Mouse (Mus musculus) mesoderm, embryonic 11.5 days (tissue): ENCODE measurements around the gene Cfap77.

Experiments
- DNase-seq: peaks from one replicate; pipeline ENCODE4 v3.0.0-alpha.2; 2012; ENCODE audit warnings: low read depth, low spot score

The Cfap77 gene

DNA sequence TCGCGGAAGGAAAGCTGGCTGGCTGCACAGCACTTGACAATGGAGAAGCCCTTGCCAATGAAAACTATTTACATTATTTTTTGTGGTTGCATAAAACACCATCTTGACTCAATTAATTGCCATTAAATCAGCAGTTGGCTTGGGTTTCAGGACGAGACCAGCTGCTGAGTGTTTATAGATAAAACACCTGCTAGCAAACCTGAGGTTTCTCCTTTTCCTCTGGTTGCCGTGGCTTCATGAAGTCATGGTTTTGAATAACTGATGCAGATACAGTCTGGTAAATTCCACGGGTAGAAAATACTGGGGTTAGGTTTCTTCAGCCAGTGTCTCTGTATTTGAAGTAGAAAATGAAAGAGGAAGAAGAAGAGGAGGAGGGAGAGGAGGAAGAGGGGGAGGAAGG lies 2.9 kb downstream of the Cfap77 start:
- no peak for DNase-seq

DNA sequence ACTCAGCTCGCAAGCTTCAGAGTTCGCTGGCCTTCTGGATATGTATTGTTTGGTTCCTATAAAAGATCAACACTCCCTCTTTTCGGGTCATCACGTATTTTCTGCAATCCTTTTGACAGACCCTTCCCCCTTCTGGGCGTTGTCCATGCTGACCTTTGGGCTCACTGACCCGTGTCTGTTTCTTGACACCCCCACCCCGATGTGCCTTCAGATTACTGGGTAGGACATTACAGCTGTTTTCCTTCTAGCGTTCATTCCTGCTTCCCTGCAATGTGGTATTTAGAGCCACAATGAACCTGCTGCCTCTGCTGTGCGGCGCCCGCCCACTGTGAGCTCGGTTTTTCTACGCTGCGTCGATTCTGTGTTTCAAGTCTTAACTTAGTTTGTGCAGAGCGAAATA lies 8.7 kb downstream of the Cfap77 start:
- no peak for DNase-seq

DNA sequence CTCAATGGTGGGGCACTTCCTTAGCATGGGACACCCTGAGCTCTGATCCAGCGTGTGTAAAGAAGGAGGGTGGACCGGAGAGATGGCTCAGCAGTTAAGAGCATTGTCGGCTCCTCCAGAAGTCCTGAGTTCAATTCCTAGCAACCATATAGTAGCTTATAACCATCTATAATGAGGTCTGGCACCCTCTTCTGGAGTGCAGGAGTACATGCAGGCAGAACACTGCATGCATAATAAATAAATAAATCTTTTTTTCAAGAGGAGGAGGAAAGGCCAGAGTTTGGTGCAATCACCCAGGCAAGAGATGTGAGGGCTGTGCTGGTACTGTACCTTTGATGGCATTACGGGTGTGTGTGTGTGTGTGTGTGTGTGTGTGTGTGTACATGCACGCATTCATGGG lies 12.7 kb downstream of the Cfap77 start:
- no peak for DNase-seq

DNA sequence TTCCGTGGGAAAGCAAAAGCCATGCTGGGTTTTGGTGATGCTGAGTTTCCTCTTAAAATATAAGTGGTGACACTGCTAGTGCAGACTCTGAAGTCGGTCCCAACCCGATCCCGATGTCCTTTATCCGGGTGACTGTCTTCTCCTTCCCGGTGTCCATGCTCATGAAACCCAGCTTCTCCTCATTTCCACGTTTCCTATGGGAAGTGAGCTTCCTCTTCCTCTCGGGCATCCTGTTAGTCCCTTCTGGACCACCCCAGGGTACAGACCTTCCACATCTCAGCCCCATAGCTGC lies 13.4 kb downstream of the Cfap77 start:
- no peak for DNase-seq

DNA sequence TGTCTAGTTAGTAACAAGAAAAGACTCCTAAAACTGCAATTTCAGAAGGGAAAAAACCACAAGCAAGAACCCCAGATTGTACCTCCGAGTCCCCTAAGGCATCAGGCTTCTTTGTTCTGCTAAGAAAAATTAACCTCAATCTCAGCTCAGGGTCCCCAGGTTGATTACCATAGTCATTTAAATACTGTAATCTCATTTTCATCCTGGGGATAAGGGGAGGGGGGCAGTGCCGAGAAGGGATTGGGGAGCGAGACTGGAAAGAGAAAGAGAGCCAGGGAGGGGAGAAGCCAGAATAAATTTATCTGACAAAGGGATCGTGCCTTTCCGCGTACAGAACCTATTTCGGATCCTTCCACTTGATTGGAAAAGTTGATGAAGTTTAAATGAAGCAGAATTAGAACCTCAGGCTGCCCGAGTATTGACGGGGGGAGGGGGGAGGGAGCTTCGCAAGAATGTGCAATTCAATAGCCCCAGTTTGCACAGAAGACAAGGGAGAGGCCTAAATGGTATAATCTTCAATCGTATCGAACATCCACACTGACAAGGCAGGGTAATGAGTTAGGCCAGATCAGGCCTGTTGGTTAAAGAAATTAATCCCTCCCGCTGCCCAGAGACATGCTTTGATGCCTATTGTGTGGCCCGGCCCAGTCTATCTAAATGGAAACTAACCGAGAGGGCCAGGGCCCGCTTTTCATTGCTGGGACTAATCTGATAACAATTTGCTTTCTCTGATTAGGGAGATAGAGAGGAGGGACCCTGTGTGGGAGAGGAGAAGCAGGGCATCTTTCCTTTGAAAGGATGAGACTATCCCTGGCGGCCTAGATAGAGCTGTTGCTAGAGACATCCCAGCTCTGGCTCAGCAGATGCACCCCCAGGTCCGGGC lies 14.0 kb downstream of the Cfap77 start:
- DNase-seq: no peak

DNA sequence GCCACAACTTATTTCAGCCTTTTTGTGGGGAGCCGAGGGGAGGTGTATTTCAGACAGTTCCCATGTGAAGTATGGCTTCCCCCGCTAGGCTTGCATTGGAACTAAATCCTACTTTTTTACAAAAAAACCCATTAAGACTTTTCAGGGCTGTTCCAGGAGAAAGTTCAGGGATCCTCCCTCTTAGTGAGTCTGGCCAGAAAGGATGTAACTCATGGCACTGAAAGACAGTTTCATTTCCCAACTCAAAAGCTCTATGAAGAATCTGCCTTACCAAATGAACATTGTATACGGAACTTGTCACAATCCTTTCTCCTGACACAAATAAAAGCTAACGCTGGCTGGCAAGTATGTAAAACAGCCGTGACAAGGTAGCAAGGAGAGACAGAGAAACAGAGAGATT lies 15.1 kb downstream of the Cfap77 start:
- no peak for DNase-seq

DNA sequence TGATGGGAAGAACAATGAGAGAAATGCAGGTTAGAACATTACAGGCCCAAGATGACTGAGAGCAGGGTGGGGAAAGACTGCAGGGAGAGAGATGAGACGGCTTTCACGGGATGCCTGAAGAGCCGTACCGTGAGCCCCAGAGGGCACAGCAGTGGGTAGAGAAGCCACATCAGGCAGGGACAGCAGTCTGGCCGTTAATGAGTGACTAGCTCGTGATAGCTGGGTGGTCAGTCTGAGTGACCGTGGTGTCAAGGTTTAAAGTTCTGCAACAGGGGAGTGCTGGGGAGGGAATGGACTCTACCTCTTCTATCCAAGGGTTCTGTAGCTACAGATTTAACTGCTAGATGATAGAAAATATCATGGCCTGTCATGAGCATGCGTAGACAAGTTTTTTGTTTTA lies 19.2 kb downstream of the Cfap77 start:
- no peak for DNase-seq

DNA sequence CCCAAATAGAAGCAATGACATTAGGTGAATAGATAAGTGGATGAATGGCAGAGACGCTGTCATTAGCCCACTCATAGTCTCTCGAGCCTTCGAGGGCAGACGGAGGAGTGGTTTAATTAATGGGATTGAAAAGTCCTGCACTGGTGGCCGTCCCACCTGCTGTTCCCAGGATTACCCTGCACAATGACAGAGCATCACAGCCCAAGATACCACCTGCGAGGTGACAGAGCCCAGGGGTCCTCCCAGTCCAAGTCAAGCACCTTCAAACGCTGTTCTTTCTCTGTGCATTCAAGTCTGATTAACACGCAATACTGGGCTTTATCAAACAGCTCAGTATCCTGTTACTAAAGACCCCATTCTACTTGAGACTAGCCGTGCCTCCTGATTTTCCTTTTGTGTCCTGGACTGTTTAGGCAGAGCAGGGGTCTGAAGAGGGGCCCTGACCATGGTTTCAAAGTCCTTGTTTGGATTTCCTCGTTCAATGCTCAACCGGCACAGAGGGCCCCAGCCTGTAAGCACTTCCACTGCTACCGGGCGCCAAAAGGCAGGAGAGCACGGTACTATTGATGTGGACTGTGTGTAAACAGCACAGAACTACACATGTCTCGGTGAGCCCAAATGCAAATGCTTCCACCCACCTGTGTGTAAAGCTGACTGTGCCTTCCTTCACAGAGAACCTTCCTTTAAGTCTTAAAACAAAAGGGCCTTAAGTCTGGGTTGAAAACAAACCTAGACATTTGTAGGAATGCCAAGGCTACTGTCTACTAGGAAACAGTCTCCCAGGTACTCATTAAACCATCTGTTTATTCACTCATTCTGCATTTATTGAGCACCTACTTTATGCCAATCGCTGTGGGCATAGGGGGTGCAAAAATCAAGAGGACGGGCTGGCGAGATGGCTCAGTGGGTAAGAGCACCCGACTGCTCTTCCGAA lies 20.1 kb downstream of the Cfap77 start:
- no peak for DNase-seq

DNA sequence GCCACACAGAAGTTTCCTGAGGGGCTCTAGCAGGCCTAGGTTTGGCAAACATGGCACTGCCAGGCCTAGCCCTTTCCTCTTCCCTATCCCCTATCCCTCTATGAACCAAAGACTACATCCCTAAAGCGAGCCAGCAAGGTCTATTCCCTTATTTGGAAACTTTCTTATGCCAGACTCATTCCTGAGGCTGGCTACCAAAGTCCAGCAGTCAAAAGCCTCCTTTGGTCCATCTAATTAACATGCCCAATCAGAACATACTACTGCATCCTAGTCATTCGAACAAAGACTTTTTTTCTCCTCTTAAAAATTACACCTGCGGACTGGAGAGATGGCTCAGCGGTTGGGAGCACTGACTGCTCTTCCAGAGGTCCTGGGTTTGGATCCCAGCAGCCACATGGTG lies 22.9 kb downstream of the Cfap77 start:
- no peak for DNase-seq

DNA sequence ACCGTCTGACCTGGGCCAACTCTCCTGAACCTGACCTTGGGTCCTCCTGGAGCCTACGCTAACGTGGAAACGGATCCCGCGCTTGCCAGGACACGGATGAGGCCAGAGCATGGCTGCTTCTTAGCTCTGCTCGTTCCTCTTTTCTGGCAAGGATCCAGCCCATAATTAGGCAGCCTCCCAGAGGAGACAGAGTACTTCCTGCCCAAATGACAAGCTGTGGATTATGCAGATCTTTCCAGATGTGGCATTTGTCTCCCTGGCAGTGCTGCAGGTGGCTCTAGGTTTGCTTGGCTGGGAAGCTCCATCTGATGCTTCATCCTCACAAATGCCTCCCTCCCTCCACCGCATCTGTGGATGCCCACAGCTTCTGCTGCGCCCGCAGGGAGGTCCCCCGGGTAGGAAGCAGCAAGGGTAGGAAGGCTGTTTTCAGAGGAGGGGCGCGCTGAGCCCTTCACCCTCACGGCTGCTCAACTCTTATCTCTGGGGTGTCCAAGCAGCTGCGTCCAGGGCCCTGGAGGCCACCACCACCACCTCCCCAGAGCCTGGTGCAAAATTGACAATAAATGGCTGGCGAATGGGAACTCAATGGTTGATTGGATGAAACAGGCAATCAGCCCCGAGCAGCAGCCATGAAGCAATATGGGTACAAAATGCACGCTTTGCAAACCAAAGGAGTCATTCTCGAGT lies 24.7 kb downstream of the Cfap77 start:
- no peak for DNase-seq

DNA sequence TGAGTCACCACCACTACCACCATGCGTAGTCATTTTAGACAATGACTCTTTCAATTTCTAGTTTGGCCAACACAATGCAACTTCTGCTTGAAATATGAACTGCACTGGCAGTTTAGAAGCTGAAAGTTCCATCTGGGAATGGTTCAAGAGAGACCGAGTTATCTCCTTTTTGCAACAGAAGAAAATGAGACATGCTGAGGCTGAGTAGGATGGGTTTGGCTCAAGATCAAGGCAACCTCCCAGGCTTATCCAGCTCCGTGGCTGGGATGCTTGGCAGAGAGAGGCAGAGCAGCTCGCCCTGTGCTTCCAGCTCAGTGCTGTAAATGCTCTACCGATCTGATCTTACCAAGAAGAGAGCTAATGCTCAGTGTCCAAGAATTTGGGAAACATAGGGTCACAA lies 29.6 kb downstream of the Cfap77 start:
- no peak for DNase-seq

DNA sequence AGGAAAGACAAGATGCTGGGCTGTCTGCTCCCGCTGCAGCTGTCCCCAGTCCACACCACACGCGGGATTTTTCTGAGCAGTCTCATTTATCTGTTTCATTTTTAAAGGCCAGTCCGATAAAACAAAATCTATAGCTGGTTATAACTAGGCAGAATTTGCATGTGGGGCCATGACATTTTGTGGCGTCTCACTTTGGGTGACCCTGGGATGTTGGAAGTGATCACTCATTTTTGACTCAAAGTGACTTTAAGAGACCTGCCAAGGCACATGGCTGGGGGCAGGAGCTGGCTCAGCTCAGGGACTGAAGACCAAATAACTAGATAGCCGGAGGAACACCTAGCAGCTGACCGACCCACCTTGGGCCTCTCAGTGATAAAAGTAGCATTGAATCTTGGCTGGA lies 31.9 kb downstream of the Cfap77 start:
- DNase-seq: no peak

DNA sequence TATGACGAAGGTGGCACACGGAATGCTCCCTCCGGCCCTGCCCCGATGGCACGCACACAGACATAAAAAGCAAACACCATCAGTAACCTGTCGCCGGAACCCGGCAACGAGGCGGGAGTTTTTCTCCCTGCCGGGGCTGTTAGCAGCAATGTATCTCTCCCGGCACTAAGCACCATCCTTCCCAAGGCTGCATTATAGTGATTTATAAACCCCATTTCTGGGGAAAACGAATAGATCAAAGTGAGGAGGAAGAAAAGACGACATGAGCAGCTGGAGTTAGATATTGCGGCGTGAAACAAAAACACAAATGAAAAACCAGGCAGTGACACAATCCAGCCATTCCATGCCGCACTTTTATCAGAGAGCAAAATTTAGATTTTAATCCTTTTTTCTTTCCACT lies 33.8 kb downstream of the Cfap77 start:
- DNase-seq: peak; percentile 41

DNA sequence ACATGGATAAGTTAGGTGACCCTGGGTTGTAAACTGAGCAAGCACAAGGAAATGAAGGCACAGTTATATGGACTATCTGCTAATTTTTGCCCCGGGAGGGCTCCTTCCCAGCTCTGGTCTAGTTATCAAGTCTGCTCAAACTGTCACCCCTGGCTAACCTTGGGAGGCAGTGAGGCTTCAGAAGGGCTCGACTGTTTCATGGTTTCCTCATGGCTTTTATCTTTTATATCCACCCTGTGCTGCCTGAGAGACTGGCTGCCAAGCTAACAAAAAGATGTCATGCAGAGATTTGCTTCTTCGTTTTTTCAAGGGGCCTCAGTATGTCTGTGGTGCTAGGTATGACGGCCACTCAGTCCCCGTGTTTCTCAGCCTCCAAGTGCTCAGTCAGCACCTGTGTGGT lies 36.2 kb downstream of the Cfap77 start:
- no peak for DNase-seq

DNA sequence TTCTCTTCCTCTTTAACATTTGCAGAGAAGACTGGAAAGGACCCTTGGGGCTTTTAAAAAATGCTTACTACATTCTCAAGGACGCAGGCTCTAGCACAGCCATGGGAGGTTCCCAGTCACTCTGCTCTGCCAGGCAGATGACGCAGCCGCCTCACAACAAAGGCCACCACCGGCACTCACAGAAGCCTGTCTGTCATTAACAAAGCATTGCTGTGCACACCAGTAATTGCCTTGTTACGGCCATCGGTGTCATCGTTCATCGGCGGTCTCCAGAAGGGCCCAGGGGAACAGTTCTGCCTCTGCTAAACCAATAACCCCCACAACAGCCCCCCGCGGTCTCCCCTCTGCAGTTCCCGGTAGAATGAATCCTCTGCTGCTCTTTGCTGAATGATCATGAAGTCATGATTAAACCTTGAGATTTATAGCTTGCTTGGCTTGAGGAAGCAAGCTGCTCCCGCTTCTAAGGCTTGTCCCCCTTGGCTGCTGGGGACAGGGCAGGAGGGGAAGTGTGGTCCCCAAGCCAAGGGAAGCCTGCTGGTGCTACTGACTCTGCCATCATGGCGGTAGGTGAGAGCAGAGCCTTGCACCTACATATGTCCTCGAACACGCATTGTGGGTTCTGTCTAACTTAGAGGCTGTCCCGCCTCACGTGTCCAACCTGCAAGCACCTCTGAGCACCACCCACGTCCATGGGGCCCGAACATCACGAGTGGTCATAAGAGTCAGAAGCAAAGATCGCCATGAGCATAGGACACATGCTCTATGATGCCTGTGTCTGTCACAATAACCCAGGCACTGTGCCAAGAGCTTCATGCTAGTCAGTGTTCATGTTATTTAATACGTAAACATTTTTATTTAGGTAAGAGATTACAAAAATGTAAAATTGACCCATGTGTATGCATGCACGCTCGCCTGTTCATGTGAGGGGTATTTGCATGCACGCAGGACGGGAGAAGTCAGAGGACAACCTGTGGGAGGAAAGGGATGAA lies 38.0 kb downstream of the Cfap77 start:
- peak; percentile 77 for DNase-seq

DNA sequence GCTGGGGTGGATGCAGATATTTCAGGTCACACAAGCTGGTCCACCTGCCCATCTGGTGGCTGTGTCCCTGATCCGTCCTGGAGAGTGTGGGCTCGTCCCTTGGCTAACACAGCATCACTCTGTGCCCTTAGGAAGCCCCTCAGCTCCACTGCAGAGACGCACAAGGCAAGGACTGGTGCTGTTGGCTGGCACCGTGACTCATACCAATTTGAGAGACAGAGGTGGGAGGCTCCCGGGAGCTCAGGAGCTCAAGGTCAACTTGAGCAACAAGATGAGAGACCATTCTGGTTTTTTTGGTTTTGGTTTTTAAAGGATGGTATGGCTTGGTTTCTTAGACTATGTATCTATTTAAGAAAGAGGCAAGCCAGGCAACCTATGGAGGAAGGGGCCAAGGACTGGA lies 42.3 kb downstream of the Cfap77 start:
- no peak for DNase-seq

DNA sequence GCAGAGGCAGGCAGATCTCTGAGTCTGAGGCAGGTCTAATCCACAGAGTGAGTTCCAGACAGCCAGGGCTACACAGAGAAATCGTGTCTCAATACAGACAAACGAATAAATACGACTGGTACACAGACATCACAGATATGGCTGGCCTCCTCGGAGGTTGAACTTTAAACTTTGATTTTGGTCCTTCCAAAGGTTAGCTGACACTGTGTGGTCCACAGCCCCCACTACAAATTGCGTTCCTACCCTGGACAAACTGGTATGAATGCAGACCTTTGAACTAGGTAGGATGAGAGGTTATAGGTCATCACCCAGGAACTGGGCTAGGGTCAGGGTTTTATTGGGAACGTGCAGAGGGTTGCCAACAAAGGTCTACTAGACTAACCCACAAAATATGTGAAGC lies 47.2 kb downstream of the Cfap77 start:
- DNase-seq: no peak

DNA sequence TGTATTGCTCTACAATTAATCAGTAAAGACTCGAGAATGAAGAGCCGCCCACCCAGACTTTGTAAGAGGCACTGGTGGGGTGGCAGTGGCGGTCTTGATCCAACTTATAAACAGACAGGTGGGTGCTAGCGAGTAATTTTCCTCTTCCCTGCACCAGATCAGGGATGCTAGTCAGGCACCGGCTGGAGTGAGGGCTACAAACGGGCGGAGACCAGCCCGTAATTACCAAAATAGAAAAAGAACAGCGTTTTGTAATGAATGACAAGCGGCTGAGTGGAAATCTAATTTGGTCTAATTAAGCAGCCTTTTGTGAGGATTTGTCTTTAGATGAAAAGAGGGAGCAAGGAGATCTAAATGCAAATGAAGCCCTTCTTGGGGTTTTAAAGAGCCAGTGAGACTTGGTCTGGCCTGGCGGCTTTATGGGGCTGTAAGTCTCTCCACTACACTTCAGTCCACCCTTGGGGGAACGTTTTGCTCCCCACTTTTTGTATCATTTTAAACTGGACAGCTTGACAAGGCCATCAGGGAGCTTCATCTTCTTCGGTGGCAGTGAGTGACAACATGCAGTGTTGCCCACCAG lies 48.3 kb downstream of the Cfap77 start:
- no peak for DNase-seq

DNA sequence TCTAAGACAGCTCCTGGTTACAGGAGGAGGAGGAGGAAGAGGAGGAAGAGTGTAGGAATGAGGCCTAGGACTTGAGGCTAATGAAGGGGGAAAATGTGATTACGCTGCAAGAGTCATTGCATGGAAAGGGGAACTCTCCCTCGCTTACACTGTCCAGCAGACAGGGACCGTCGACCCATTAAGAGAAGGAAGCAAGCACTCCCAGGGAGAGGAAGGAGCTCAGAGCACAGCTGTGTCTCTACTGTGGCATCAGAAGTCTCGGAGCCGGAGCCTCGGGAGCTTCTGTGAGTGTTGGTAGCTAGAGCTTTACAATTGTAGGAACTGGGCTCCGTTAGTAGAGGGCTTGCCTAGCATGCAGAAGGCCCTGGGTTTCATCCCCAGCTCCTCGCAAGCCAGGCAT lies 50.8 kb downstream of the Cfap77 start:
- DNase-seq: no peak

DNA sequence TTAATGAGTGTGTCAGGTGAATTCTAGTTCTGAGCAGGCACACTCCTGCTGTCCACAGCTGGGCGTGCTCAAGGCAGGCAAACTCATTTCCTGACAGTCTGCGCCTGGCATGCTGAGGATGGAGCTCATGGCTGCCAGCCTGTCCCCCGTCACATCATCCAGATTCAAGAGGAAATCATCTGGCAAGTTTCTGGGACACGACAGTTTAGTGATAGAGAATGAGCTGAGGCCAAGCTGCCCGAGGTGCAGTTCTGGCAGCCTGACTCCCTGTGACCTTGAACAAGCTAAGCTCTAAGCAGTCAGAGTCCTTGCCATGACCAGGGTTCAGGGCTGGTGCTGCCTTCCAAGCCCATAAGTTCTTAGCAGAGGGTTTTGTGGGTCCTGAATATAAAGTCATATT lies 56.6 kb downstream of the Cfap77 start:
- DNase-seq: no peak
